ENCODE assay signal across 7 mouse cellular contexts in the genomic region with DNA sequence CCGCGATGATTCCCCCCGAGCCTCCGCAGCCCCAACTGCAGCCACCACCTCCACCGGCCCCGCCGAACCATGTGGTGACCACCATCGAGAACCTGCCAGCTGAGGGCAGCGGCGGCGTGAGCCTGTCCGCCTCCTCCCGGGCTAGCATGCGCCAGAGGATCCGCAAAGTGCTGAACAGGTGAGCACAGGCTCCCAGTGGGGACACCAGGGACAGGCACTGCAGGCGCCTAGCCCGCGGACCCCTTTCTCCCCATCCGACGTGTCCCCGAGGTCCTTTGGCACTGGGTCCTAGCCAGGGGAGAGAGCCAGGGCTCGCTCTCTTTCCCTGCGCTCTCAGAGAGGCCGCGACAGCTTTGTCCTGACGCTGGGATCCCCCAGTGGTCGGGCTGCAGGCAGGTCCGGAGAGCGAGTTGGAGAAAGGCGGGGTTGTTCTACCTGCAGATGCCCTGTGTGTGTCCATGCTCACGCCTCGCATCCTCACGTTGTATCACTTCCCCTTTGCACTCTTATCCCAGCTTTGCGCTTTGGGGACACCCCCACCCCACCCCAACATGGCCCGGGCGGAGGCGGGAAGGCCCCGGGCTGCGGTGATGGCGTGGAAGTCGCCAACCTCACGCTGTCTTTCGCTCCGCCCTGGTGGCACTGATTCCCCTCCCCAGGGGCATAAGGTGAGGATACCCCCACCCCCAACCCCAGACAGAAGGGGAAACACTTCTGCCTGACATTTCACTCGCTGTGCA. TPM values are rescaled to one million over a fixed set of nuclear protein-coding genes. Genes with fewer than 3 reads are reported as not detected.
DNase-seq lines count a peak whose midpoint lies in the region; ATAC-seq and TF ChIP-seq lines count a peak whose summit lies in the region.

No protein-coding gene starts in this region.

- in situ Hi-C loops in ES-E14 (cut with MboI; ENCODE audit: low sequenced_read_pairs in 2 of 2, unreplicated experiment in 2 of 2) = no loop called here

- under 1% methylated on average over 45 of the region's 45 CpGs for WGBS in forebrain, embryonic 10.5 days
- under 1% methylated on average over 44 of the region's 45 CpGs for WGBS in hindbrain, embryonic 14.5 days
- 0% methylated on average over 45 of the region's 45 CpGs for WGBS in limb, embryonic 10.5 days
- under 1% methylated on average over 44 of the region's 45 CpGs for WGBS in neural tube, embryonic 12.5 days

- H3K4me1 ChIP-seq in ES-E14 (ENCODE audit: control insufficient read depth in 2 of 2, insufficient read depth in 2 of 2, low read length in 2 of 2, poor library complexity in 1 of 2) = no peaks in the 10 kb centered on the region
- peaks cover 26% of the 10 kb centered on the region for H3K4me1 ChIP-seq in forebrain, embryonic 10.5 days
- peaks cover 9% of the 10 kb centered on the region; the same call in 1 of the 2 replicates for H3K4me1 ChIP-seq in hindbrain, embryonic 14.5 days (replicated peaks; ENCODE audit: control insufficient read depth, insufficient read depth, low read length)
- peaks cover 12% of the 10 kb centered on the region for H3K4me1 ChIP-seq in limb, embryonic 10.5 days
- no peaks in the 10 kb centered on the region for H3K4me1 ChIP-seq in neural tube, embryonic 12.5 days

- H3K9ac ChIP-seq in ES-E14 (ENCODE audit: insufficient read depth, low read depth, low read length, poor library complexity, severe bottlenecking) = peak overlapping the region; percentile 60
- peak overlapping the region; percentile 94 for H3K9ac ChIP-seq in hindbrain, embryonic 14.5 days
- H3K9ac ChIP-seq in neural tube, embryonic 12.5 days = peak overlapping the region; percentile 92

- H3K27me3 ChIP-seq in forebrain, embryonic 10.5 days (ENCODE audit: poor library complexity, severe bottlenecking) = peaks cover 6% of the 10 kb centered on the region
- H3K27me3 ChIP-seq in hindbrain, embryonic 14.5 days (ENCODE audit: control insufficient read depth, insufficient read depth, low read length) = no peaks in the 10 kb centered on the region
- peaks cover 14% of the 10 kb centered on the region; the same call in 1 of the 2 replicates for H3K27me3 ChIP-seq in limb, embryonic 10.5 days (ENCODE audit: low read depth, poor library complexity, severe bottlenecking)
- H3K27me3 ChIP-seq in neural tube, embryonic 12.5 days (replicated peaks) = no peaks in the 10 kb centered on the region

- H3K9me3 ChIP-seq in ES-E14 (ENCODE audit: control insufficient read depth, insufficient read depth, low read depth, low read length) = no peaks in the 10 kb centered on the region
- H3K9me3 ChIP-seq in forebrain, embryonic 10.5 days = no peaks in the 10 kb centered on the region; the same call in 1 of the 2 replicates
- H3K9me3 ChIP-seq in hindbrain, embryonic 14.5 days (ENCODE audit: control insufficient read depth, low read length) = no peaks in the 10 kb centered on the region
- no peaks in the 10 kb centered on the region for H3K9me3 ChIP-seq in limb, embryonic 10.5 days (replicated peaks)
- H3K9me3 ChIP-seq in neural tube, embryonic 12.5 days = 0 out of 2 replicates have a peak, but pooled peaks cover 7% of the 10 kb centered on the region

- no peaks in the 10 kb centered on the region for H3K36me3 ChIP-seq in ES-E14 (ENCODE audit: control insufficient read depth, insufficient read depth, low read length, poor library complexity, severe bottlenecking)
- H3K36me3 ChIP-seq in forebrain, embryonic 10.5 days (replicated peaks) = peaks cover 10% of the 10 kb centered on the region
- no peaks in the 10 kb centered on the region for H3K36me3 ChIP-seq in hindbrain, embryonic 14.5 days (replicated peaks; ENCODE audit: control insufficient read depth, insufficient read depth)
- H3K36me3 ChIP-seq in limb, embryonic 10.5 days = no peaks in the 10 kb centered on the region
- H3K36me3 ChIP-seq in neural tube, embryonic 12.5 days = no peaks in the 10 kb centered on the region

- peak overlapping the region; percentile 68 for H3K4me2 ChIP-seq in hindbrain, embryonic 14.5 days (replicated peaks)
- peak overlapping the region; percentile 71 for H3K4me2 ChIP-seq in neural tube, embryonic 12.5 days (replicated peaks)

- peak; percentile 80 for ATAC-seq in hindbrain, embryonic 14.5 days (ENCODE audit: low FRiP score)
- ATAC-seq in neural tube, embryonic 12.5 days (ENCODE audit: low FRiP score, low read depth) = peak; percentile 81

- peak overlapping the region; percentile 71 to 83 for H3K4me3 ChIP-seq in ES-E14 (ENCODE audit: insufficient read depth in 1 of 2, low read depth in 1 of 2, low read length in 2 of 2, poor library complexity in 1 of 2, severe bottlenecking in 1 of 2)
- H3K4me3 ChIP-seq in forebrain, embryonic 10.5 days = peak overlapping the region; percentile 89
- peak overlapping the region; percentile 76 for H3K4me3 ChIP-seq in hindbrain, embryonic 14.5 days (replicated peaks; ENCODE audit: low read length)
- peak overlapping the region; percentile 75 for H3K4me3 ChIP-seq in limb, embryonic 10.5 days
- H3K4me3 ChIP-seq in neural tube, embryonic 12.5 days = peak overlapping the region; percentile 79

- no peak overlapping the region for H3K27ac ChIP-seq in ES-E14 (ENCODE audit: insufficient read depth, low read depth, low read length, poor library complexity, severe bottlenecking)
- peak overlapping the region; percentile 95 for H3K27ac ChIP-seq in forebrain, embryonic 10.5 days
- H3K27ac ChIP-seq in hindbrain, embryonic 14.5 days = peak overlapping the region; percentile 93
- peak overlapping the region; percentile 83 for H3K27ac ChIP-seq in limb, embryonic 10.5 days
- H3K27ac ChIP-seq in neural tube, embryonic 12.5 days = peak overlapping the region; percentile 59; the same call in 1 of the 2 replicates

- peak; percentile 40 for DNase-seq in ES-E14 (ENCODE audit: low read depth, low spot score)
- peak; percentile 36 for DNase-seq in adrenal gland, postnatal 10 days
- DNase-seq in forebrain, embryonic 10.5 days (ENCODE audit: extremely low spot score, low spot score) = peak; percentile 69
- peak; percentile 60 for DNase-seq in hindbrain, embryonic 14.5 days (ENCODE audit: low spot score)
- peak; percentile 73 for DNase-seq in limb, embryonic 10.5 days (ENCODE audit: low spot score)
- no peak for DNase-seq in thymus, postnatal 14 days

TF ChIP-seq in ES-E14, 5 proteins besides CTCF, POLR2A, EP300 and RAD21:
- TF ChIP-seq ZC3H11A (IDR thresholded peaks at IDR 0.05; ENCODE audit: borderline replicate concordance, low read depth, low read length) (no peak), MAFK (IDR thresholded peaks at IDR 0.05; ENCODE audit: insufficient read depth, low read depth, low read length) (no peak), CHD2 (IDR thresholded peaks at IDR 0.05; ENCODE audit: low read depth, low read length) (no peak), HCFC1 (IDR thresholded peaks at IDR 0.05; ENCODE audit: borderline replicate concordance, insufficient read depth, low read length) (no peak), ZNF384 (IDR thresholded peaks at IDR 0.05; ENCODE audit: low read depth, low read length) (no peak)

RNA-seq across cellular contexts. Expression of gene Slc35f1, which starts 0.8 kb away (rescaled TPM):
- total RNA-seq in ES-E14 (2012; rRNA removed) = 0.74 and 0.80 TPM in 2 replicates
- 1 to 10 TPM; 1.6 to 2.2 TPM for total RNA-seq in adrenal gland, postnatal 10 days (2021)
- polyA plus RNA-seq in forebrain, embryonic 10.5 days (2016; fragmentation: Nextera tagmentation; extraction: Ambion mirVana) = 9.9 and 11.6 TPM in 2 replicates
- 30.5 and 35.1 TPM in 2 replicates for polyA plus RNA-seq in hindbrain, embryonic 14.5 days (2014; fragmentation: Nextera tagmentation; extraction: Ambion mirVana)
- 0.88 and 1.7 TPM in 2 replicates for polyA plus RNA-seq in limb, embryonic 10.5 days (2016; fragmentation: Nextera tagmentation; extraction: Ambion mirVana)
- 20.2 and 23.1 TPM in 2 replicates for polyA plus RNA-seq in neural tube, embryonic 12.5 days (2016; fragmentation: Nextera tagmentation; extraction: Ambion mirVana)
